Mouse (Mus musculus): ENCODE results near the gene Mapk9.
"Not testable (repeated sequence)": the region's sequence is repeated elsewhere in the genome, so short reads cannot be mapped to it uniquely, and the experiment has no call there.

Gene Mapk9

DNA sequence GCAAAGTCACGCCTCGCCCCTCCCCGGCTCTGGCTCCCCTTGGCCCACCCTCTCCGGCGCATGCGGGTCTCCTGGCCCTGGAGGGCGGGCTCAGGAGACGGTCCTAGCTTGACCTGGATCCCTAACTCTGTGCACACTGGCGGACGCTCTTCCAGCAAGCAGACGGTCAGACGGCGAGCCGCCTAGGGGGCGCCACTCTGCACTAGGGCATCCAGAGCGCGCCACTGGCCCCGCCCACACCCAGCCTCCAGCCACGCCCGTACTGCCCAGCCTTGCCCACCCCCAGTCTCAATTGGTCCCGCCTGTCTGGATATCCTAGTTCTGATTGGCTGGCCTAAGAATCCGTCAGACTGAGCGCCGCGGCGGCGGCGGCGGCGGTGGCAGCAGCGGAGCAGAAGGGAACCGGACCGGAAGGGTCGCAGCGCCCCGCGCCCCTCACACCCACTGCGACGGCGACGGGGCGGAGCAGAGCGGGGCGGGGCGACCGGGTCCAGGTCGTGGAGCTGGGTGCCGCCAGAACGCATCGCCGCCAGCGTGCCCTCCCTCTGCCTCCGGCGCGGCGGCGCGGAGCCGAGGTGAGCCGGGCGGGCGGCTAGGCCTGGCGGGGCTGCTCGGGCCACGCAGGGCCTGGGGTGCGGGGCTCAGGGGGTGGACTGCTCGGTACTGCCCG, at the start of gene Mapk9:
Gene Mapk9, plus strand, starts transcription at position 351 of the 670 bp plus-strand sequence.
- peak; percentile 98 for DNase-seq

DNA sequence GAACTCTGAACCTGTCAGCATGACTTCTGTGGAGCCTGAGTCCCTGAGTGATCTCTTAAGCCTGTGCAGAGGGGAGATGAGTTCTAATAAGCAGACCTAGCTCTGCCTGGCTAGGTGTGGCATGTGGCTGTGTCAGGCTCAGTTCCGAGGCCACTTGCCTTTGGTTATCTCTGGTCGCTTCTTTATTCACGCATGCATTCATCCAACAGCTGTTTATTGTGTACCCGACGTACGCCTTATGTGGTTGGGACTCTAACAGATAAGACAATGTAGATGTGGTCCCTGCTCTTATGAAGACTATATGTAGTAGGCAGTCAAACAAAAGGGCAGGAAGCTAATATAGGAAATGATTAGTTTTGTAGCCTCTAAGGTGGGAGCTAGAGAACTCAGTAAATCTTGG, 47.6 kb upstream of the Mapk9 start:
- no peak for DNase-seq

DNA sequence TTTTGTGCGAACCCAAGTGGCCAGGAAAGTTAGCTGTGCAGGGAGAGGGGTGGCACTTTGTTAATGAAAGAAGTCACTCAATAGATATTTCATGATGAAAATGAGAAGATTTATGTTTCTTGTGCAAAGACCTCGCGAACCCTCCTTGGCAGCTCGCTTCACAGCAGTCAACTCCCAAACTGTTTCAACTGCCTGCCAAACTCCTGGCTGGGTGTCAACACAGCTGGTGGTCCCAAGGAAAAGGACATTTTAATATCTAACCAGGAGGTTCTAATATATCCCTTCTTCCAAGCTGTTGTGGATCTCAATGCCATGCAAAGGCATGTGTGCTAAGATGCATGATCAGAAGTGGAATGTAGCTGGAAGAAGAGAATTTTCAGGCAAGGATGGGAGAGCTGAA, 45.0 kb upstream of the Mapk9 start:
- no peak for DNase-seq

DNA sequence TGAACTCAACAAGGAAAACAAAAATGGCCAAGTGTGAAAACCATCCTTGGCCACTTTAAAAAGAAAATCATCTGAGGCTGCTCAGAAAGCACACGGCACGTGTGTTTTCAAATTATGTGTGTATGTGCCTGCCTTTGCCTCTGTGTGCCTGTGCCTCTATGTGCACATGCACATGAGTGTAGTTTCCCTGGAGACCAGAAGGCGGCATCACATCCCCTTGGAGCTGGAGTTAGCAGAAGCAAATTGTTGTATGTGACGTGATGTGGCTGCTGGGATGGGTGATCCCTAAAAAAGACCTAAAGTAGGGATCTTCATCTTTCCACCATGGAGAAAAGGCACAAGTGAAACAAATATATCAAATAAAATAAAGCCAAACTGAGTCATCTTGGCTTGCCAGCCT, 42.8 kb upstream of the Mapk9 start:
- DNase-seq = no peak

DNA sequence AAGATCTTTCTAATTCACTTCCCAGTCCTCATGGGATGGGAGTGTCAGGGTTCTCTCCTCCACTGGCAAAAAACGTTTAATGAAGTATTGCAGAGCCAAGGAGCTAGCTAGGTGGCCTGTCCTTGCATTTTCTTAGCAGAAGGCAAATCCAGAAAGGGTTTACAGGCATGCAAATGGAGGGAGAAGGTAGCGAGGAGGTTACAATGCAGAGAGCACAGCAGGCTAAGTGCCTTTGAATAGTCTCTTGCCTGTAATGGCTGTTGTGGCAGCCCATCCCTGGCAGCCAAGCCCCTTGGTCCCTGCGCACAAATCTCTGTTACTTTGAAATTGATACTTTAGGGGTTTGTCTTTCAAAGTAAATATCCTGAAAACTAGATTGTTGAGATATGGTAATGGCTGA, 40.3 kb upstream of the Mapk9 start:
- no peak for DNase-seq

DNA sequence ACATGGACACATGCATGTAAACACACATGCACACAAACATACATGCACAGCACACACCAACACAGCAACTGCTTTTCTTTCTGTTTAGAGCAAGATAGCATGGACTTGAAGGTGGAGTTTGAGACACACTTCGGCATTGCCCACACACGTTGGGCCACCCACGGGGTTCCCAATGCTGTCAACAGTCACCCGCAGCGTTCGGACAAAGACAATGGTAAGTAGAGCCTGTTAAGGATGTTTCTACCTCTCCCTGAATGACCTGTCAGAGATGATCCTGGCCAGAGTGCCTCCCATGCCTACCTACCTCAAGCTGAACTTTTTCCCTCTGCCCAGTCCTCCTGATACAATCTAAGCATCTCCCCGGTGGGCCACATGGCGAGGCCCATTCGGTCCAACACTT, 37.6 kb upstream of the Mapk9 start:
- no peak for DNase-seq

DNA sequence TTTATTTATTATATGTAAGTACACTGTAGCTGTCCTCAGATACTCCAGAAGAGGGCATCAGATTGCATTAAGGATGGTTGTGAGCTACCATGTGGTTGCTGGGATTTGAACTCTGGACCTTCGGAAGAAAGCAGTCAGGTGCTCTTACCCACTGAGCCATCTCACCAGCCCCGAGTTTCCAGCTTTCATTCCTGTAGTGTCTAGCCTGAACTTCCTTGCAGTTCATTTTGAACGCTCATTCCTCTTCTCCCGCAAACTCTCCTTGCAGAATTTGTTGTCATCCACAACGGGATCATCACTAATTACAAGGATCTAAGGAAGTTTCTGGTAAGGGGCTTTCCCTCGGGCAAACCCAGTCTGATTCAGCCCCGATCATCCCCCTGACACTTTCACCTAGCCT, 35.9 kb upstream of the Mapk9 start:
- not testable (repeated sequence) for DNase-seq

DNA sequence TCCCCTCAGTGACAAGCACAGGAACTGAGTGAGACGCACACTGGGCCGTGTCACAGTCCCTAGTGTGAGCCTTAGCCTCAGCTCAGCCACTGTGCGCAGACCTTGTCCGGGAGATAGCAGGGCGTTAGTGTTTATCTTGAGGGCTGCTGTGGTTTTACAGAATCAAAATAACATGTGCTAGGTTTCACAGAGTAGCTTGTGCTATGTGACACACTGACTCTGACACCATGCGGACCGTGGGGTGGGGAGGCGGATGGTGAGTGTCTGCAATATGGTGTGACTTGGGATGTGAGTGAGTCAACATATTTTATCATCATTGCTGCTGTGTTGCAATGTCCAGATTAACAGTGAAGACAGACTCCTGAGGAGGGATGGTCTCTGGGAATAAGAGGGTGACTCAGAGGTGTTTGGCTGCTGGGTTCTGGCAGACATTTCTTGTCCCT, 35.4 kb upstream of the Mapk9 start:
- DNase-seq = no peak

DNA sequence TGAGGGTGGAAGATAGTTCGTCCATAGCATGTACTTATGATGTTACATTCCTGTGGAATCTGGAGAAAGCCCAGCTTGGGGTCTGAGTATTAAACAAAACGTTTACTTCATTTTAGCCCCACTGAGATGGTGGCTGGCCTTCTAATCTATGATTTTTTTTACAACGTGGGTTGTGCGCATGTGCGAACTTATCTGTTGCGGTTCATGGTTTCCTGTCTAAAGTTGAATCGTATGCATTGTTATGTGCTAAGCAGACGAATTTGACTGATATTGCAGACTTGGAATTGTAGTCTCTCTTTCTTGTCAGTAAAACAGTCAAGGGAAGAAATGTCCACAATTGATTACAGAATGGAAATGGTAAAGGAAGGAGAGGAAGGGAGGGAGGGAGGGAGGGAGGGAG, 34.7 kb upstream of the Mapk9 start:
- no peak for DNase-seq

DNA sequence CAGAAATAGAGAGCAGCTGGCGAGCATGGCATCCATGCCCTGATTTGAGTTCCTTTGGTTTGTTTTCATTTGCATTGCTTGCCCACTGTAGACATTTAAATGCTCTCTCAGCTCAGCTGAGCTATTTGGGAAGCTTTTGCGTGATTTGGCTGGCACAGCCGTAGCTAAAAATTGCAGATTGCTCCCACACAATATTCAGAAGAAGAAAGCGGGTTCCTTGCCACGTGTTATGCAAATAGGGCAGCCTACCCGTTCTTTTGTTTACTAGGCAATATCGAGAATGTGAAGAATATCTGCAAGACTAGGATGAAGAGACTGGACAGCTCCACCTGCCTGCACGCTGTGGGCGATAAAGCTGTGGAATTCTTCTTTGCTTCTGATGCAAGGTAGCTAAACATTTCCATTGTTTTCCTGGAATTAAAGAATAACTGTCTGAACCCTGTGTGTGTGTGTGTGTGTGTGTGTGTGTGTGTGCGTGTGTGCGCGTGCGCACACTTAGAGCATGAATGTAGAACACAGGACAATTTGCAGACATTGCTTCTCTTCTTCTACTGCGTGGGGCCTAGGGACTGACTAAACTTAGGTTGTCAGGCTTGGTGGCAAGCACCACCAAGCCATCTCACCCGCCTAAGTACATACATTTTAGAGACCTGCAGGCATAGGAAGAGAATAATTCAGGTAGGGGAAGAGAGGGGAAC, 27.5 kb upstream of the Mapk9 start:
- DNase-seq = no peak

DNA sequence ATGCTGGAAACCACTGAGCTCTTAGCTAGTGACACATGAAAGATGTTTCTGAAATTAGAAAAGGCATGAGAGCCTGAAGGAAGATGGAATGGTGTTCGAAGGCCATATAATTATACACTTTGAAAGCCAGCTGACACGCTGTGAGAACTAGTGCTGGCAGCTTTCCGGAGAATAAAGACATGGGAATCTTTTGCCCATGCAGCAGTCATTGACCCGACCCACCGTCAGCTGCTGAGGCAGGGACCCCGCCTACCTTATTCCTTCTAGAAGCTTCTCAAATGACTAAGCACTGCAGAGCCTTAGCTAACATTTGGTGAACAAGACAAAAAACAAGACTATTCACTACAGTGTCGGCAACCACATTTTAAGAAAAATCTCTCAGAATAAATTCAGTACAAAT, 26.9 kb upstream of the Mapk9 start:
- DNase-seq = no peak

DNA sequence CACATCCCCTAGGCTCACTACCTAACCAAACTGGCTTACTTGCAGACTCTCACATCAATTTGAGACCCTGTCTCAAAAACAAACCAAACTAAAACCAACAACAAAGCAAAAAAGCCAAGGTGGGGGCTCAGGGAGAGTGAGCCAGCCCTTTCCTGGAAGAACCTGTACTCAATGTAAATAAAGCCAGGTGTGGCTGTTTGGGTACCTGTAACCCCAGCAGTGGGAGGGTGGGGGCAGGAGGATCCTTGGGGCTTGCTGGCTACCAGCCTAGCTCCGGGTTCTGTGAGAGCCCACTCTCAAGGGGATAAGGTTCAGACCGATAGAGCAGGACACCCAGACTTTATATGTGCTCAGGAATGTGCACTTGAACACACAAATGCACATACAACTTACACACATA, 25.6 kb upstream of the Mapk9 start:
- no peak for DNase-seq

DNA sequence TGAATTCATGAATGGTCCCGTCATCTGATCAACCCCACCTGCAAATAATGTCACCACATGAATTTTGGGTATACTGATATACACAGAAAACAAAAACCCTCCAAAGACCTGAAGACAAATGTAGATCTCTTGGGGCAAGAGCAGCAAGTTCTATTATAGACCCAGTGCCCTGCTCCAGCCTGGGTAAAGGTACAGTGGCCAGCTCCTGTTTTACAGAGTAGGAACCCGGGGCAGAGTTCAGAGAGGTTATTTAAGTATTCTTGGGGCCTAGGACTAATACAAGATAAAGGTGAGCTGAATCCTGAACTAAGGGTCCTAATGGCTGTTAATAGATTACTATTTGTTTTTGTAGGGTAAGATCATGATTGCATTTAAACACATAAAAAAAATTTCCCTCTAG, 25.0 kb upstream of the Mapk9 start:
- no peak for DNase-seq

DNA sequence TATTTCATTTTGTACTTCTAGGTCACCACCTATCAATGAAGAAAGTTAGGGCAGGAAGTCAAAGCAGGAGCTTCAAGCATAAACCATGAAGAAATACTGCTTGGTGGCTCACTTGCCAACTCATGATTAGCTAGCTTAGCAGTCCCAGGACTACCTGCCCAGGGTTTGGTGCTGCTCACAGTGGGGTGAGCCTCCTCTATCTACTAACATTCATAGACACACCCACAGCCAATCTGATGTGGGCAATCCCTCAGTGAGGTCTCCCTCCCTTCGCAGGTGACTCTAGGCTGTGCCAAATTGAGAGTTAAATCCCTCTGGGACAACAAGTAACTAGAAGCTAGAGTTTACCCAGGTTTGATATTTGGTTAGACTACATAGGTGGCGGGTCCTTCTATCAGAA, 24.2 kb upstream of the Mapk9 start:
- no peak for DNase-seq

DNA sequence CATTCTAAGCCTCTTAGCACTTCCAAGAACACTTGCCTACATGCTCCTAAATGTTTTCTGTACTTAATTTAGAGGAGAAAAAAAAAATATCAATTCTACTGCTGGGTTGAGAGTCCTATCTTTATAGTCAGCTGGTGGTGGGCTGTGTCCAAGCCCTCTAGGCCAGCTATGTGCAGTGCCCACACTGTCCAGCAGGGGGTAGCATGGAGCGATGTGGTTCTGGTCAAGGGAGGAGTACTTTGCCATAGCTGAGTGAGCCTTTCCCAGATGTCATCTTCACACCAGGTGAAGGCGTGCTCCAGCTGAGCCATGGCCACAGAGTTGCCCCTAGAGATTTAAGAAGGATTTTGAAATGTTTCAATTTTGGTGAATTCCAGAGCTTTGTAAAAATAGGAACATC, 21.7 kb upstream of the Mapk9 start:
- DNase-seq = peak; percentile 30

DNA sequence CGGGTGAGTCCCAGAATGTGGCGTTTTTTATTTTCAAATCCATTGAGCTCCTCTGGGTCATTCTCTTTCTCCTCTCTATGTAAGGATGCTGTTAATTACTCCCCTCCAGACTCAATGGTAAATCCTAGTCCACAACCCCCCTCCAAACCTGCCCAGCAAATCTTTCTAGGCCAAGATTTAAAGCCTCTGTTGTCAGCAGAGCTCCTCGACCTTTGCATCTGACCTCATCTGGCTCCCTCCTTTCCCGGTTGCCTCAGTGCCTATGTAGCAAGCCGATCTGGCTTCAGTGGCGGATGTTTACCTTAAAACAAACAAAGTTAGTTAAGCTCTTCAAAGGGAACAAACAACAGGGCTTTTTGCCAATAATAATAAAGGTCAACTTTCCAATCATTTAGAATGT, 19.3 kb upstream of the Mapk9 start:
- no peak for DNase-seq

DNA sequence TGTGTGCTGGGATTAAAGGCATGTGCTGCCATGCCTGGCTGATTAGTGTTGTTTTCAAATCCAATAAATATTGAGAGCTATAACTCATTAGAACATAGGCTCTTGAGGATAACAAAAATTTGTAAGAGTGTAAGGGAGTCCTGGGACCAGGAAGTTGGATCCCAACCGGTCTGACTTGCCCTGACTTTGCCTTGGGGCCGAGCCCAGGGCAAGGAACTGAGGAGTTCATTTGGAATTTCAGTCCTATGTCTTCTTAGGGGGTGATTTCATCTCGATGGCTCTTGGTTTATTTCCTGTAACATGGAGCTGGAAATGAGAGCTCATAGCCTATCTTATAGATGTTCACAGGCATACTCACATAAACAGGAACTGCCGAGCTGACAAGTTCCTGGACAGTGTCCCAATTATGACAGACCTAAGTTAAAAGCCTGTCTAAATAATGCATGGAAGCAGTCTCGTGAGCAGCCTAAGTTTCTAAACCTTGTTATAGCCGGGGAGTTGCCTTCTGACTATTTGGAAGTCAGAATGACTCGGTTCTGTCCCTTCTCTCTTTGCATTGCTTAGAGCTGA, 17.3 kb upstream of the Mapk9 start:
- DNase-seq = no peak

DNA sequence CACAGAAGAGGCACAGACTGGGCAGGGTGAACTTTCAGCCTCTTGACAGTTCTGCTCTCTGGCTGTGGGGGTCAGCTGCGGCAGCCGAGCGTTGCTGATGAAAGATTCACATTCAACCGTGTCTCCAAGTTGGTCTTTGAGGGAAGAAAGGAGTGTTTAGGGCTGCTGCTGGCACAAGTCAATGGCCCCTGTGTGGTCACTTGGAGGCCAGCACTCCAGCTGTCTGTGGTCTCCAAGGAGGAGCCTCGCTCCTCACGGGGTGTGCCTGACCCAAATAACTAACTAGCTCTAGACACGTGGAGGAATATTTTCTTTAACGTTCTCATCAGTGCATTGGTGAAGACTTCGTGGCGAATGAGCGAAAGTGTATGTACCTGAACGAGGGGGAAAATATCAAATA, 14.6 kb upstream of the Mapk9 start:
- DNase-seq = no peak

DNA sequence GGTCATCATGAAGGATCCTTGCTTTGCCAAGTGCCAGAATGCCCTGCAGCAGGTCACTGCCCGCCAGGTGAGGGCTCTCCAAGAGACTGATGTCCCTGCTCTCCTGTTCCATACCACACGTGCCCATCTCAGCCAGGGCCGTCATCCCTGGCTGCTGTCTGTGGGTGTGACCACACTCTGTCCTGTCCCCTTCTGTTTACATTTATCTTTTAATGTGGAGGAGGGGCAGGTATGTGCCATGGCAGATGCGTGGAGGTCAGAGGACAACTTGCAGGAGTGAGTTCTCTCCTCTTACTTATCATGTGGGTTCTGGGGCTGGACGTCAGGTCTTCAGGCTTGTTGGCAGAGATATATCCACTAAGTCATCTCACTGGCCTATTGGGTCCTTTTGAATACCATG, 13.6 kb upstream of the Mapk9 start:
- DNase-seq = no peak

DNA sequence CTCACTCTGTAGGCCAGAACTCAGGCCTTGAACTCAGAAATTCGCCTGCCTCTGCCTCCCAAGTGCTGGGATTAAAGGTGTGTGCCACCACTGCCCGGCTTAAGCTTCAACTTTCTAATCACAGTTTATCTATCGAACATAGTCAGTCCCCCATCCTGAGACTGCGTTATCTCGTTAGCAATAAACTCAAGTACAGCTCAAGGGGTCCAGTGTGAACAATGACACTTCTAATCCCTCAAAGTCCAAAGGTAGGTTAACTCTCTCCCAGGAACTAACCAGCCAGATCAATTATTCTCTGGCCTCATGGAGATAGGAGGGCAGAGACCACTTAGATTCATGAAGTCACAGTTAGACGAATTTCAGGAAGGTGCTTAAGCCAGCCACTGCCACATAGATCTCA, 12.3 kb upstream of the Mapk9 start:
- DNase-seq = no peak

DNA sequence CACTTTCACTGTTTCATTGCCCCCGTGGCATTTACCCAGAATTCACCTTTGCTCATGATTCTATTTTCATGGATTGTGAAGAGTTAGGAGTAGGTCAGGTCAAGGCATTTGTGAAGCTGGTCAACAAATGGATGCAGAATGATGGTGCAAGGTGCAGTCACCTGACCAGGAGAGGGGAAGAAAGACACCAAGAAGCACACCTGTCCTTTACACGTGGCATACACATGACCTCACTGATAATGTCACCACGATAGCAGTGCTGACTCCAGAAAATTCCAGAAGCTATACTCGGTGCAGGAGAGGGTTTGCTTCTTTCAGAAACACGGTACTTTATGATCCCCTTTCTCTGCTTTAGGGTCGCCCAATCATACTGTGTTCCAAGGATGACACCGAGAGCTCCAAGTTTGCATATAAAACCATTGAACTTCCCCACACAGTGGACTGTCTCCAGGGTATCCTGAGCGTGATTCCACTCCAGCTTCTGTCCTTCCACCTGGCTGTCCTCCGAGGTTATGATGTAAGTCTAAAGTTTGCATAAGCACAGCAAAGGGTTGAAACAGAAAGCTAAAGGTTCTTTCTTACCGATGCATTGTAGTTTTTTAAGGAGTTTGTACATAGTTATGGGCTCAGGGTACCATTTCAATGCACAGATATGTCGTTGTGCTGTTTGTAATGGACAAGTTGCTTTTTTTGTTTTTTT, 11.1 kb upstream of the Mapk9 start:
- DNase-seq = no peak

DNA sequence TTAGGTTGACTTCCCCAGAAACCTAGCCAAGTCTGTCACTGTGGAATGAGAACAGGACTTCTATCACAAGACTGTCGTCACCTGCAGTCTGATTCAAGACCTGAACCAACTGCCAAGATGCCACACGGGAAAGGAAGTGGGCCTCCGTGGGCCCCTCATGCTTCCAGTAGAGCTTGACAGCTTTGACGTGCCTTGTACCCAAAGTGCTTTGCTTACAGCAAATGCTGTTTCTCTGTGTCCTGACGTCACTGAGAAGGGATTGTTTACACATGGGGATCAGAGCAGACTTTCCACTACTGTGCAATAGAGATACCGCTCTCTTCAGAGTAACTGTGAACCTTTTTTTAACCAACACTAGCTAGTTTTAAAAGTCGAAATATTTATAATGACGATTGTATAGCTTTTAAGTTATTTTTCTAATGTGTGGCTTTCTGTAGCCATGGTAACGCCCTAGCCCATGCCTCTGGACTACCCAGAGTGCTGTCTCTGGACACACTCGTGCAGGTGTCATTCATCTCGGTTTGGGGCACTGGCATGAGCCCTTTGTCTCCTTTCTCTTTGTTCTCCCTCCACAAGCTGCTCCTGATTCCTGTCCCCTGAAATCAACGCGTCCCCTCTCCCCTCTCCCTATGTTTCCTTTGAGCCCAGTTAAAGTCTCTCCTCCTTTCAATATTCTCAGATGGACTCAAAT, 8.7 kb upstream of the Mapk9 start:
- DNase-seq = no peak

DNA sequence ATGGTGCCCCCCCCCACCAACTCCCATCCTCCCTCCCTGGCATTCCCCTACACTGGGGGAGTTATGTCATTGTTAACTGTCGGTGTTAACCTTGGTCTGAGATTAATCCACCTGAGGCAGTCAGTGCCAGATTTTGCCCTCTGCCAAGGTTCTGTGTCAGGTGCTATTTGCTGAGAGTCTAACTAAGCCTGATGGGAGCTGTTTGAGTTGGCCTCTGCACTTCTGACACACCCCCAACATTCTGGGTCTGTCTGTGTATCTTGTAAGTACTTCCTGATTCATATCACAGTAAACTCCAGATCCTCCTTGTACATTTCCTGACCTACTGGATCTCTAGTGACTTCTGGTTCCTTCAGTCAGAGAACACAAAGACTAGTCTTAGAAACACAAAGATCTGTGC, 5.9 kb upstream of the Mapk9 start:
- DNase-seq = no peak

Measured in cerebellum, adult 9-11 months (tissue).